16 mouse cellular contexts compared by ENCODE assay signal in the genomic region with DNA sequence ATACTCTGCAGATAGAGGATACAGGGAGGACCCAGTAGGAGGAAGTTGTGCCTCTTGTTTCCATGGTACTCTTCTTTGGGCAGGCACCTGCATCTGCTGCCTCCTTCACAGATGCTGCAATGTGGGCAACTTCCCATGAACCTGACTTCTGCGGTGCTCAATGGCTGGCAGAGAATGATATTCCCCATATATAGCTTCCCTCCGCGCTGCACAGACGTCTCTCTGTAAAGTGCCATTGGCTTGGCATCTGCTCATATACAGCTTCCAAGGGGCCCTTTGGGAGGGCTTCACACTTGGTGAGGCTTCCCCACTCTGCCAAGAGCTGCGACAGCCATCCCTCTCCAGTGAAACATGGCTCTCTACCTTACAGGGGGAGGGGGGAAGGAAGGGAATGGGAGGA.
DNase-seq lines count a peak whose midpoint lies in the region; ATAC-seq lines count a peak whose summit lies in the region.
"Had no signal": no experiment of that assay in that cellular context is flagged by ENCODE, and none has a peak within 500 bp of the region (broad histone marks: within the 10 kb centered on the region; RNA-seq: fewer than 3 reads in every experiment).

No protein-coding gene starts in this region.

- intact Hi-C loops in left cerebral cortex, postnatal 4 days (cut with DNase I), result no loop called here

- H3K9ac ChIP-seq in forebrain, embryonic 13.5 days, result no peak overlapping the region
- no peak overlapping the region for H3K9ac ChIP-seq in forebrain, embryonic 11.5 days (ENCODE audit: low read length)
- no peak overlapping the region for H3K9ac ChIP-seq in forebrain, embryonic 16.5 days (replicated peaks; ENCODE audit: low read depth, low read length)
- H3K9ac ChIP-seq: embryonic facial prominence, embryonic 13.5 days; liver, embryonic 15.5 days; midbrain, embryonic 12.5 days had no signal

- no peaks in the 10 kb centered on the region for H3K4me1 ChIP-seq in forebrain, embryonic 13.5 days
- H3K4me1 ChIP-seq in forebrain, embryonic 11.5 days (replicated peaks; ENCODE audit: control insufficient read depth, insufficient read depth, low read length), result no peaks in the 10 kb centered on the region
- H3K4me1 ChIP-seq in forebrain, embryonic 16.5 days (replicated peaks; ENCODE audit: control insufficient read depth, insufficient read depth, low read length), result peaks cover 8% of the 10 kb centered on the region
- H3K4me1 ChIP-seq in embryonic facial prominence, embryonic 10.5 days, result no peaks in the 10 kb centered on the region
- H3K4me1 ChIP-seq: liver, embryonic 15.5 days; midbrain, embryonic 12.5 days had no signal

- ATAC-seq in forebrain, embryonic 13.5 days, result peak; percentile 84
- ATAC-seq in forebrain, embryonic 11.5 days (replicated peaks; ENCODE audit: low FRiP score), result no peak
- peak; percentile 88 for ATAC-seq in forebrain, embryonic 16.5 days
- no peak for ATAC-seq in granulocyte monocyte progenitor cell, adult 5-6 weeks (replicated peaks; ENCODE audit: poor library complexity, severe bottlenecking)
- ATAC-seq: intestine, postnatal 0 days; Patski had no signal

- H3K27ac ChIP-seq in forebrain, embryonic 13.5 days, result no peak overlapping the region
- no peak overlapping the region for H3K27ac ChIP-seq in forebrain, embryonic 11.5 days (ENCODE audit: low read depth, low read length)
- H3K27ac ChIP-seq in forebrain, embryonic 16.5 days (ENCODE audit: low read length), result no peak overlapping the region
- H3K27ac ChIP-seq in embryonic facial prominence, embryonic 10.5 days (replicated peaks), result no peak overlapping the region
- H3K27ac ChIP-seq: embryonic facial prominence, embryonic 13.5 days; liver, embryonic 15.5 days; midbrain, embryonic 12.5 days had no signal

- no peak overlapping the region for H3K4me2 ChIP-seq in forebrain, embryonic 13.5 days
- H3K4me2 ChIP-seq in forebrain, embryonic 11.5 days (ENCODE audit: low read depth, low read length, severe bottlenecking), result no peak overlapping the region
- no peak overlapping the region for H3K4me2 ChIP-seq in forebrain, embryonic 16.5 days (ENCODE audit: low read length)
- H3K4me2 ChIP-seq: embryonic facial prominence, embryonic 13.5 days; liver, embryonic 15.5 days; midbrain, embryonic 12.5 days had no signal

- H3K27me3 ChIP-seq in forebrain, embryonic 13.5 days, result no peaks in the 10 kb centered on the region
- H3K27me3 ChIP-seq in forebrain, embryonic 11.5 days (ENCODE audit: control insufficient read depth, insufficient read depth, low read length), result no peaks in the 10 kb centered on the region
- H3K27me3 ChIP-seq in forebrain, embryonic 16.5 days (replicated peaks; ENCODE audit: control insufficient read depth, insufficient read depth, low read length), result no peaks in the 10 kb centered on the region
- H3K27me3 ChIP-seq in embryonic facial prominence, embryonic 10.5 days (replicated peaks; ENCODE audit: low read depth, poor library complexity, severe bottlenecking), result no peaks in the 10 kb centered on the region
- H3K27me3 ChIP-seq: embryonic facial prominence, embryonic 13.5 days; liver, embryonic 15.5 days; midbrain, embryonic 12.5 days; Patski had no signal

- no peak for DNase-seq in forebrain, embryonic 11.5 days (ENCODE audit: low spot score)
- DNase-seq in layer of hippocampus, adult 11-12 months (ENCODE audit: low spot score), result peak; percentile 12
- no peak for DNase-seq in layer of hippocampus, postnatal 36 days
- DNase-seq in left cerebral cortex, postnatal 4 days, result peak; percentile 63
- no peak for DNase-seq in embryonic facial prominence, embryonic 10.5 days (ENCODE audit: low spot score)
- DNase-seq: heart, adult 18-20 months; heart, postnatal 14 days; kidney, postnatal 14 days had no signal

- 66% methylated on average over 5 of the region's 5 CpGs for WGBS in forebrain, embryonic 13.5 days
- WGBS in forebrain, embryonic 11.5 days, result 86% methylated on average over 5 of the region's 5 CpGs
- 50% methylated on average over 5 of the region's 5 CpGs for WGBS in forebrain, embryonic 16.5 days
- 88% methylated on average over 5 of the region's 5 CpGs for WGBS in embryonic facial prominence, embryonic 10.5 days

- H3K4me3 ChIP-seq in forebrain, embryonic 13.5 days, result no peak overlapping the region
- H3K4me3 ChIP-seq in forebrain, embryonic 11.5 days (ENCODE audit: low read depth, low read length), result no peak overlapping the region
- H3K4me3 ChIP-seq in forebrain, embryonic 16.5 days (replicated peaks; ENCODE audit: low read length), result no peak overlapping the region
- H3K4me3 ChIP-seq in embryonic facial prominence, embryonic 10.5 days, result no peak overlapping the region
- H3K4me3 ChIP-seq: embryonic facial prominence, embryonic 13.5 days; liver, embryonic 15.5 days; midbrain, embryonic 12.5 days had no signal

- no peaks in the 10 kb centered on the region for H3K9me3 ChIP-seq in forebrain, embryonic 13.5 days (replicated peaks)
- no peaks in the 10 kb centered on the region for H3K9me3 ChIP-seq in forebrain, embryonic 11.5 days (ENCODE audit: control insufficient read depth, low read length)
- H3K9me3 ChIP-seq in forebrain, embryonic 16.5 days (ENCODE audit: control insufficient read depth, low read length), result no peaks in the 10 kb centered on the region
- no peaks in the 10 kb centered on the region for H3K9me3 ChIP-seq in embryonic facial prominence, embryonic 10.5 days
- H3K9me3 ChIP-seq: embryonic facial prominence, embryonic 13.5 days; liver, embryonic 15.5 days; midbrain, embryonic 12.5 days had no signal

- no peaks in the 10 kb centered on the region for H3K36me3 ChIP-seq in forebrain, embryonic 13.5 days (ENCODE audit: poor library complexity, severe bottlenecking)
- H3K36me3 ChIP-seq in forebrain, embryonic 11.5 days (ENCODE audit: control insufficient read depth, insufficient read depth, low read length), result no peaks in the 10 kb centered on the region
- no peaks in the 10 kb centered on the region for H3K36me3 ChIP-seq in forebrain, embryonic 16.5 days (ENCODE audit: control insufficient read depth, insufficient read depth)
- H3K36me3 ChIP-seq in embryonic facial prominence, embryonic 10.5 days (replicated peaks), result no peaks in the 10 kb centered on the region
- H3K36me3 ChIP-seq: embryonic facial prominence, embryonic 13.5 days; liver, embryonic 15.5 days; midbrain, embryonic 12.5 days had no signal

Comparison
In these comparisons a context has a peak if more than half of its experiments do, and no peak if none do; other contexts are left out.
1. ATAC-seq: peak in forebrain, embryonic 13.5 days (single experiment) and forebrain, embryonic 16.5 days (single experiment); none in forebrain, embryonic 11.5 days (single experiment) and granulocyte monocyte progenitor cell, adult 5-6 weeks (single experiment).
2. DNase-seq: peak in layer of hippocampus, adult 11-12 months (single experiment) and left cerebral cortex, postnatal 4 days (single experiment); none in forebrain, embryonic 11.5 days (single experiment), layer of hippocampus, postnatal 36 days (0 of 2) and embryonic facial prominence, embryonic 10.5 days (single experiment).